Mouse (Mus musculus): Measurements from ENCODE around the gene Ears2.

- no peak for TF ChIP-seq POLR2A (IDR thresholded peaks at IDR 0.05; ENCODE audit: insufficient read length, low read depth)
- no peak for TF ChIP-seq USF1 (IDR thresholded peaks at IDR 0.05; ENCODE audit: low read depth)
- TF ChIP-seq MAX (IDR thresholded peaks at IDR 0.05; ENCODE audit: low read depth) = no peak
- TF ChIP-seq E2F4 (IDR thresholded peaks at IDR 0.05; ENCODE audit: insufficient read depth) = no peak
- TF ChIP-seq SRF (IDR thresholded peaks at IDR 0.05; ENCODE audit: control insufficient read depth, insufficient read length, low read depth) = no peak
- TF ChIP-seq TCF12 (IDR thresholded peaks at IDR 0.05; ENCODE audit: insufficient read depth, poor library complexity, severe bottlenecking) = no peak
- no peak for TF ChIP-seq MYOG (IDR thresholded peaks at IDR 0.05; ENCODE audit: control insufficient read depth in 1 of 3, insufficient read depth in 1 of 3, insufficient read length in 2 of 3, low read depth in 2 of 3)
- no peak for TF ChIP-seq MYOD1 (IDR thresholded peaks at IDR 0.05; ENCODE audit: control insufficient read depth in 1 of 3, insufficient read length in 2 of 3, low read depth in 2 of 3)
- TF ChIP-seq CEBPB (IDR thresholded peaks at IDR 0.05; ENCODE audit: insufficient read depth, poor library complexity, severe bottlenecking) = no peak
- no peak for TF ChIP-seq REST (IDR thresholded peaks at IDR 0.05; ENCODE audit: insufficient read depth, insufficient read length)
- no peak for TF ChIP-seq POLR2AphosphoS2 (IDR thresholded peaks at IDR 0.05; ENCODE audit: insufficient read length, low read depth)
Measured at GRCm38 (mm10) chr7:122067517-122068381, 686 bp upstream of the Ears2 start.
